Mouse (Mus musculus) brain, embryonic 14.5 days (tissue): ENCODE results near the gene Usf2. TPM values are rescaled to one million over a fixed set of nuclear protein-coding genes. Genes with fewer than 3 reads are reported as not detected.

Source experiments
- DNase-seq: peaks from one replicate; pipeline ENCODE4 v3.0.0-alpha.2; 2011; ENCODE audit warnings: low read depth
- CTCF ChIP-seq: fragments of 200-500 bp; IDR thresholded peaks from 2 replicates; pipeline ENCODE4 v1.5.1; 2012; ENCODE audit warnings: inconsistent platforms, mild to moderate bottlenecking, moderate library complexity, borderline replicate concordance; ENCODE audit not compliant: insufficient read depth, insufficient read length; ENCODE audit errors: extremely low read depth
- POLR2A ChIP-seq: fragments of 200-500 bp; IDR thresholded peaks from 2 replicates; pipeline ENCODE4 v1.6.1; 2012; ENCODE audit warnings: mild to moderate bottlenecking, inconsistent platforms, borderline replicate concordance; ENCODE audit not compliant: poor library complexity, insufficient read depth, insufficient read length, severe bottlenecking; ENCODE audit errors: extremely low read depth
- polyA plus RNA-seq: library from polyadenylated mRNA; depleted of rRNA; stranded (reverse); fragments of >200 nt; gene quantifications from 2 replicates; pipeline ENCODE4 v1.2.3, GENCODE M21; 2012; rRNA removed

Usf2 gene
- polyA plus RNA-seq: 165 and 170 TPM in 2 replicates

DNA sequence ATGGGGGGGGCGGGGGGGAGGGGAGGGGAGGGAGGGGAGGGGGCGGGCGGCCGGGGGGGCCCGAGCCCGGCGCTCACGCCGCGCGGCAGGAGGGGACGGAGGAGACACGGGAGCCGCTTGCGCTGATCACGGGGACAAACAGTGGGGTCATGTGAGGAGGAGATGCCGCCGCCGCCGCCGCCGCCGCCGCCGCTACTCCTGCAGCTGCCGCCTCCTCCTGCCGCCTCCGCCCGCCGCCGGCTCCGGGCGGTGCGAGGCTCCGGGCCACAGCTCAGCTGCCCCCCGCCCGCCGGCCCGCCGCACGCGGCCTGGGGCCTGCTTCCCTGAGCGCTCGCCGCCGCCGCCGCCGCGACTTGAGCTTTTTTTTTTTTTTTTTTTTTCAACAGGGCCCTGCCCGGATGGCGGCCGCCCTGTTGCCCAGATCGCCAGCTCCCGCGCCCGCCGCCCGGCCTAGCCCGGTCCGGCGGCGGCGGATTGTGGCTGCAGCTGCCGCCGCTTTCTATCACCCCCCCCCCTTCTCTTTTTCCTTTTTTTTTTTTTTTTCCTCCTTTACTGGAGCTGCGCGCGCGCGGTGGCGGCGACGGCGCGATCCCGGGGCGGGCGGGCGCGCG is at the start of gene Usf2:
Usf2 (minus strand) TSS at position 48 of the 611 bp plus-strand sequence.
- DNase-seq: peak; percentile 91
- TF ChIP-seq CTCF (no peak), POLR2A (peak; percentile 54; the same call in 1 of the 2 replicates)

GRCm38 (mm10) chr7:31002650-31003049 is 46.0 kb upstream of the Usf2 start:
- no peak for DNase-seq
- TF ChIP-seq CTCF (no peak), POLR2A (no peak)

- TF ChIP-seq POLR2A (no peak), CTCF (no peak)
- DNase-seq: peak; percentile 64
These were observed 44.0 kb upstream of the Usf2 start for GRCm38 (mm10) chr7:31000505-31001020.

GRCm38 (mm10) chr7:30996491-30996890 is 39.9 kb upstream of the Usf2 start:
- TF ChIP-seq POLR2A (no peak), CTCF (peak; percentile 14; the same call in 1 of the 2 replicates)

GRCm38 (mm10) chr7:30993986-30994385 is 37.4 kb upstream of the Usf2 start:
- no peak for DNase-seq
- no peak for TF ChIP-seq CTCF

More at GRCm38 (mm10) chr7:30996491-30996890, 39.9 kb upstream of the Usf2 start:
- no peak for DNase-seq

DNA sequence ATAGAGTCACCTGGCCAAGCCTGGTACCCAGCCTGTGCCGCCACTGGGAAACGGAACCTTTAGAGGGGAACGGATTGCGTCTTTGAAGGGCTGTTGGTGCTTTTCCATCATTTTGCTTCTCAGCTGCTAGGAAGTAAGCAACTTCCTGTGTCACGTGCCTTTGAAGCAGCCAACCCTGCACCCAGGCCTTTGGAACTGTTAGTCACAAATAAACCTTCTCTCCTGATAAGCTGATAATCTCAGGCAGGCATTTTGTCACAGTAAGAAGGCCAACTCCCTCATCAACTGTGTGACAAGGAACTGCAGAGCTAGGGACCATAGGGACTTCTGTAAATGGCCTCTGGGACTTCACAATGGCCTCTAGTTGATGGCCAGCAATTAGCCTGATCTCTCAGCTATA is 35.5 kb upstream of the Usf2 start:
- TF ChIP-seq CTCF (no peak), POLR2A (no peak)

DNA sequence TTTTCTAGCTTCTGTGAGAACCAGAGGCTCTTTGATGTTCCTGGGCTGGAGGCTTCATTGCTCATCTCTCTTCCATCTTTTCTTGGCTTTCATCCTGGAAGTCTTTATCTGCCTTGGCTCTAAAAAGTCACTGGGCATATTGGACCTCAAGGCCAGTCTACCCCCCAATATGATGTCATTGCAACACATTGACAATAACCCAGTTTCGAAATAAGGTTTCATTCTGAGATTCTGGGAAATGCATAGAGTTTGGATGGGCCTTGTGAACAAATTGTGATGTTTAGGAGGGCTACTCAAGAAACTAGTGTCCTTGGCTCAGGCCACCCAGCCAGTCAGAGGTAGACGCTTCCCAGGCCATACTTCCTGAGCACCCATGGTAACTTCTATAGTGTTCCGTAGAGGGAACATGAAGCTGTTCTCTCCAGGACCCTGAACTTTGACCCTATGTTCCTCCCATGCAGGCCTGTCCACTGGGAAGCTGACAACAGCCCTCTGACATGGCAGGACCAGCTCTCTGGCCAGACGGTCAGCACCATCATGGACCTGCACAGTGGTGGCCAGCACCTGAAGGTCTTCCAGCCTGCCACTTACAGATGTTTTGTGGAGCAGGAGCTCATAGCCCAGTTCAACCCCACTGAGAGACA is 32.0 kb upstream of the Usf2 start:
- no peak for DNase-seq
- TF ChIP-seq CTCF (no peak), POLR2A (no peak)

More for the DNA sequence above, 35.5 kb upstream of the Usf2 start:
- DNase-seq: no peak

GRCm38 (mm10) chr7:30985357-30985756 is 28.8 kb upstream of the Usf2 start:
- DNase-seq: no peak

DNA sequence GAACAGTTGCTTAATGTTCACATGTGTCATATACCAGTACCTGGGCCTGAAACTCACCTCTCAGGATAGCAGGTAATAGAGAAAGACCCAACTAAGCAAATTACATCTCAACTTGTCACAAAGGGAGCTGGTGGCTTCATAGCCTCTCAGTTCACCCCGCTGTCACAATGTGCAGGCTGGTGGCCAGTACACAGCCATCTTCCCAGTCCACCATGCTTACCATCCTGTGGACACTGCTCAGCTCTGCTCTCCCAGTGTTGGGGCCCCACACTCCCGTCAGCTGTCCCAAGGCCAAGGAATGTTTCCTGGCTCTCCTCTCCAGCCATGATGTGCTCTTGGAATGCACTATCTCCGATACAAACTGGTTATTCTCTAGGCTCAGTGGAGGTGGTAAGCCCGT is 25.1 kb upstream of the Usf2 start:
- no peak for DNase-seq
- no peak for TF ChIP-seq CTCF
- TF ChIP-seq POLR2A: no peak

More at GRCm38 (mm10) chr7:30985357-30985756, 28.8 kb upstream of the Usf2 start:
- TF ChIP-seq POLR2A (no peak), CTCF (no peak)

GRCm38 (mm10) chr7:30973501-30974289 is 17.1 kb upstream of the Usf2 start, which contains the start of gene Fam187b:
TSS of gene Fam187b (plus strand) at chr7:30973790.
- peak; percentile 81 for TF ChIP-seq CTCF
- no peak for TF ChIP-seq POLR2A
- peak; percentile 89 for DNase-seq

GRCm38 (mm10) chr7:30973251-30973500 is 16.6 kb upstream of the Usf2 start, which contains the start of gene Lsr:
TSS of gene Lsr (minus strand) at chr7:30973464.
- TF ChIP-seq CTCF (no peak), POLR2A (no peak)
- no peak for DNase-seq

- DNase-seq: no peak
- TF ChIP-seq CTCF (no peak), POLR2A (0 out of 2 replicates have a peak, but pooled peaks have one; percentile 19)
These were observed 16.0 kb upstream of the Usf2 start for GRCm38 (mm10) chr7:30972426-30973250.
